Mouse (Mus musculus): Measurements from ENCODE around the gene Fbxo7.

Gene Fbxo7

GRCm38 (mm10) chr10:86043651-86044050, 21.9 kb downstream of the Fbxo7 start:
- DNase-seq (ENCODE audit: low spot score in 2 of 2) = no peak

DNA sequence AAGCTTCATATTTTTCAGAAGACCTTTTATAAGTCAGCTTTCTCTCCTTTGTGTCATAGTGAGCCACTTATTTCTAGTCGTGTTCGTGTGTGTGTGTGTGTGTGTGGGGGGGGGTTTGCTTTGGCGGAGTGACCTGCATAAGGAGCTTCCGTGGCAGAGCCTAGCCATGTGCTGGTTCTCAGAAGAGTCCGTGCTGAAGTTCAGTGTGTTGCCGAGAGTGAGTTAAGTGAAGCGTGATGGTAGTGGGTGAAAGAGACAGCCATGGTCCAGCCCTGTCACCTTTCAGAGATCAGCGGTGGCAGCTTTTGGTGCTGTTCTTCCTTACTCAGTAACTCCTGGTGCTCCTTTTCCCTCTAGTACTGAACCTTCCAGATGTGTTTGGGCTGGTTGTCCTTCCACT, 22.3 kb downstream of the Fbxo7 start:
- no peak for DNase-seq (ENCODE audit: low spot score in 2 of 2)

DNA sequence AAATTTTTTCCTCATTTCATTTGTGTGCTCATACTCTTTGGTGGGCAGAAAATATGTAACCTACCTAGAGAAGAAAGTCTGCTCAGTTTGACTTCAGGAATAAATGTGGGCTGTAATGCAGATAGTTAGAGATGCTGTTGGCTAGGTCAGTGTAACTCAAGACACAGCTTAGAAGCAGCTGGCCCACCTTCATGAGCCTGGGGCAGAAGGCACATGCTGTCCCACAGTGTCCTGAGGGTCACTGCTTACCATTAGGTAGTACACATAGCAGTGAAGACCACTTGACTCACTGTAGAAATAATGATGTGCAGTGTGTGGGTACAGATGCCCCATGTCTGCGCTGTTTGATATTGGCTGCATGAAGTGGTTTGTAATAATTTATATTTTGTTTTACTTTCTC, 24.6 kb downstream of the Fbxo7 start:
- DNase-seq (ENCODE audit: low spot score in 2 of 2) = no peak

DNA sequence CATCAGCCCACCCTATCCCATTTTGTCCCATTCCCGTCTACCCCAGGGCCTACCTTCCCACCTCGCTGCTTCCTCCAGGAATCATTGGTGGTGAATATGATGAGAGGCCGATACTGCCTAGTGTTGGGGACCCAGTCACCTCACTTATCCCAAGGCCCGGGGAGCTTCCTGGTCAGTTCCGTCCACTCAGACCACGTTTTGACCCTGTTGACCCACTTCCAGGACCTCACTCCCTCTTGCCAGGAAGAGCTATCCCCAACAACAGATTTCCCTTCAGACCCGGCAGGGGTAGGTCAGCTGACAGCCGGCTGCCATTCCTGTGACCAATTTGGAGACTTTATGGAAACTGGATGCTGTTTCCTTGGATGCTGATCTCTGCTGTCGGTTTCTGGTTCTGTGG, 26.0 kb downstream of the Fbxo7 start:
- no peak for DNase-seq (ENCODE audit: low spot score in 2 of 2)

DNA sequence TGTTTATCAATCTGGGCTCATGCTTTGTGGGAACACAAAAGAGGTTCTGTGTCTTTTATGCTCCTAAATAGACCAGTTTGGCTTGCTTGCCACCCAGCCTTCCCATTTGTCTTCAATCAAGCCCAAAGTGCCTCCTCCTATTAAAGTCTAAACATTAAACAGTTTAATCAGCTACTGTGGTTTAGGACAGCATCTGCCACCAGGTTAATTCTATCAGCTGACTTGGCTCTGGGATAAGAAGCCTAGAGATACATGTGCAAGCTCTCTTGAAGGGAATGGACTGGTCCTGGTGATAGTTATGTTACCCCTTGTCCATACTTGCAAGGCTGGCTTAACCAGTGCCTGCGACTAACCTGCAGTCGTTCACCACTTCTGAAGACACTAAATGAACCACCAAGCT, 28.8 kb downstream of the Fbxo7 start:
- no peak for DNase-seq (ENCODE audit: low spot score in 2 of 2)

DNA sequence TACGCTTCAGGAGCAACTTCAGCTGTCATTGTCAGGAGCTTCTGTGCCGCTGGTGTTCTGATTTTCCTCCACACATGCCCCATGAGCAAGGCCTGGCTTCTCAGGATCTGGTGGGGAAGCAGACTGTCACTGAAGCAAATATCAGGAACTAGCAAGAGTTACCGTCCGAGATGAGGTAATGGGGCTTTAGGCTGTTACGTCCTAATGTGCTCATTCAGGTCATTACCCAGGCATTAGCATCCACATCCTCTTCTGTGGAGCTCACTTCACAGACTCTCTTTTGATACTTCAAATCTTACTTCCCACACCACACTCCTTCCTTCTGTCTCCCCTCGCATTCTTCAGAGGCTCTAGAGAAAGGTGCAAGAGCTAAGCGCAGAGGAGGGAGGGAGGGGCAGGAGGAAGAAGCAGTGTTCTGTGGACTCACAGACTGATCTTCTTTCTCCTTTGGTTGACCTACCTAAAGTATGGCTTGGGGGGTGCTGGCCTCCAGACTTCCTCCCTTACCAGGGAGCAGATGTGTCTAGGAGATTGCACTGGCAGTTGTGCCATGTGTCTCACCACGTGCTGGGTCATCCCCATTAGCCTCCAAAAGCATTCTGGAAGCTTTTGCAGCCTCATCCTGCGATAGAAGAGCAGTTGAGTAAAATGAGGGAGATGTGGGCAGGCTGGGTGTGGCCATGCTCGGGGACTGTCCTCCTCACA, 31.2 kb downstream of the Fbxo7 start:
- DNase-seq (ENCODE audit: low spot score in 2 of 2) = no peak

DNA sequence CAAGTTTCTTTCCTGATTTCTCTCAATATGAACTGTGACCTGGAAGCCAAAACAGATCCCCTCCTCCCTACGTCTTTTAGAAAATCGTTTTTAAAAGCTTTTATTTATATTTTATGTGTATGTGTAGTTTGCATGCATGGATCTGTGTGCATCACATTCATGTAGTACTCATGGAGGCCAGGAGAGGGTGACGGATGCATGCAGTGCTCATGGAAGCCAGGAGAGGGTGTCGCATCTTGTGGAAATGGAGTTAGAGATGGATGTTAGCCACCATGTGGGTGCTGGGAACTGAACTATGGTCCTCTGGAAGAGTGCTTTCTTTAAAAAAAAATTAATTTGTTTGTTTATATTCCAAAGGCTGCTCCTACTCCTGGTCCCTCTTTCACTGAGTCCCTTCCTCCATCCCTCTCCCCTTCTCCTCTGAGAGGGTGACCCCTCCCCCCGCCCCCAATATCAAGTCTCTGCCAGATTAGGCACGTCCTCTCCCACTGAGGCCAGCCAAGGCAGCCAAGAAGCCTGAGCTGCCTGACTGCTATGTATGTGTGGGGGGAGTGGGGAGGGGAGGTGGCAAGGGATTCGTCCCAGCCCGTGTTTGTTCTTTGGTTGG, 34.6 kb downstream of the Fbxo7 start:
- no peak for DNase-seq (ENCODE audit: low spot score in 2 of 2)

DNA sequence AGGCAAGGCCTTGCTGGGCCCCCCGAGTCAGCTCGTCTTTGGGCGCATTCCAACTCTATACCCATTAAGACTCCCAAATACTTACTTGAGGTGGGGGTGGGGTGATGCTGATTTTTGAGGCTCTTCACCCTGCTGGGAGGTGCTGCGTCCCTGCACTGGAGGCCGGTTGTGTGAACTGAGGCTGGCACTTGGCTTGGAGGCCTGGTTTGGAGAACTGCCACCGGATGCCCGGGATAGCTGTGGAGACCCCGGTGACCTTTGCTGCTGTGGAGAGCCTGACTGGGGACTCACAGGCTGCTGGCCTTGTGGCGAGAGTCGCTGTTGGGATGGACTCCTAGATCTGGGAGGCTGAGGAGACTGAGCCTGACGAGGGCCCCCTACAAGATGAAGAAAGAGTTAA, 35.5 kb downstream of the Fbxo7 start:
- no peak for DNase-seq (ENCODE audit: low spot score in 2 of 2)

DNA sequence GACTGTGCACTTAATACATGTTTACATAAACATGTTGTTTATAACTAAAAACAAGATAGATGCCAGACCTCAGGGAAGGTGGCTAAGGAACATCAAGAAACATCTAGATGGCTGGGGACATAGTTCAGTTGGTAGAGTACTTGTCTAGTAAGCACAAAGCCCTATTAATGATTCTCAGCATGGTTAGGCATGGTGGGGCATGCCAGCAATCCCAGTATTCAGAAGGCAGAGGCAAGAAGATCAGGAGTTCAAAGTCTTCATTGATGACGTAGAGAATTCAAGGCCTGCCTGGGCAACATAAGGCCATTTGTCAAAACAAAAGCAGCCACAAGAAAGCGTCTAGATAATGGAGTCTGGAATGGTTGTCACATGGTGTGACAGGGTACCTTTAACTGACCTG, 35.9 kb downstream of the Fbxo7 start:
- DNase-seq (ENCODE audit: low spot score in 2 of 2) = no peak

- no peak for DNase-seq (ENCODE audit: low spot score in 2 of 2)
Measured at GRCm38 (mm10) chr10:86060267-86060666, 38.5 kb downstream of the Fbxo7 start.

- DNase-seq (ENCODE audit: low spot score in 2 of 2) = no peak
Measured at GRCm38 (mm10) chr10:86062261-86063017, 40.7 kb downstream of the Fbxo7 start.

- no peak for DNase-seq (ENCODE audit: low spot score in 2 of 2)
Measured at GRCm38 (mm10) chr10:86063018-86063384, 41.2 kb downstream of the Fbxo7 start.

- DNase-seq (ENCODE audit: low spot score in 2 of 2) = peak; percentile 57 to 80
Measured at GRCm38 (mm10) chr10:86064937-86065336, 43.2 kb downstream of the Fbxo7 start.

- no peak for DNase-seq (ENCODE audit: low spot score in 2 of 2)
Measured at GRCm38 (mm10) chr10:86065661-86066060, 43.9 kb downstream of the Fbxo7 start.

GRCm38 (mm10) chr10:86066651-86067050, 44.9 kb downstream of the Fbxo7 start:
- no peak for DNase-seq (ENCODE audit: low spot score in 2 of 2)

- no peak for DNase-seq (ENCODE audit: low spot score in 2 of 2)
Measured at GRCm38 (mm10) chr10:86067911-86068310, 46.1 kb downstream of the Fbxo7 start.

GRCm38 (mm10) chr10:86069341-86069740, 47.6 kb downstream of the Fbxo7 start:
- DNase-seq (ENCODE audit: low spot score in 2 of 2) = no peak

GRCm38 (mm10) chr10:86070751-86071150, 49.0 kb downstream of the Fbxo7 start:
- no peak for DNase-seq (ENCODE audit: low spot score in 2 of 2)

DNA sequence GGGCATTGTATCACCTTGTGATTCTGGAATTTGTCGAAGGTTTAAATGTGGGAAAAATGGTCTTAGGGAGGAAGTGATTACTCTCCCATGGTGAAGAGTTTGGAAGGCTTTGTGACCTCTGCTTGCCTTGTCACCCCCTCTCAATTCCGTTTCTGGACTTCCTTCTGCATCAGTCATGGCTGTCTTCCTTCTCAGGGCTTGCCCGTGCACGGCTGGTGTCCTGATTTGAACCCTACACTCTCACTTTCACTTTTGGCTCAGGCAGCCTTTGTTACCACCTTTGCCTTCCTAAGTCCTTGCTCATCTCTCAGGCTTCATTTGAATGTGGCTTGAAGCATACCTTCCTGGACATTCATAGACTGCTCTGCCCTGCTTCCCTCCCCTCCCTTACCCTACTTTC, 52.4 kb downstream of the Fbxo7 start:
- no peak for DNase-seq (ENCODE audit: low spot score in 2 of 2)

DNA sequence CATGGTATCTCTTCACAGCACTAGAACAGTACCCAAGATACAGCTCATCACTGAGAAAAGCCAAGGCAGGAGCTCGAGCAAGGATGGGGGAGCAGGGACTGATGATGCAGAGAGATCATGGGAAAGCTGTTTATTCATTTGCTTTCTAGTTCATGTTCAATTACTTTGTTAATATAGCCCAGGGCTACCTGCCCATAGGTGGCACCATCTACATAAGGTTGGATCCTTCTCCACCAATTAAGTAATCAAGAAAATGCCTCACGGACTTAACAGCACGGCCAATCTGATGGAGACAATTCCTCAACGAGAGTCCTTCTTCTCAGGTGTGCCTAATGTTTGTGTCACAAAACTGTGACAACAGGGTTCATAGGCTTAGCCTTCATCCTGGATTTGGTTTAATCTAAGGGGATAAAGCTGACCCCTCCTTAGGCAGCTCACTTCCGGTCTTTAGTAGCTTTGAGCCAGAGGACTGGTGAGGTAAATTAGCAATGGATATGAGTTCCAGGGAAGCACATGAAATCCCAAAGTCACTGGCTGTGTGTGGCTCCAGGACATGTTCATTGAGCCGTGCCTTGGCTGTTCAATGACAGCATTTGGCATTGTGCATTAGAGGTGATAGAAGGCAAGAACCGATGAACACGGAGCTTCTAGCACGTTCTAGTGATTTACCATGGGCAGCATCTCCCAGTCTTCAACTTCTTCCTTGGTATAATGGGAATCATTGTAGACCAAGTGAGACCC, 53.4 kb downstream of the Fbxo7 start:
- DNase-seq (ENCODE audit: low spot score in 2 of 2) = no peak

DNA sequence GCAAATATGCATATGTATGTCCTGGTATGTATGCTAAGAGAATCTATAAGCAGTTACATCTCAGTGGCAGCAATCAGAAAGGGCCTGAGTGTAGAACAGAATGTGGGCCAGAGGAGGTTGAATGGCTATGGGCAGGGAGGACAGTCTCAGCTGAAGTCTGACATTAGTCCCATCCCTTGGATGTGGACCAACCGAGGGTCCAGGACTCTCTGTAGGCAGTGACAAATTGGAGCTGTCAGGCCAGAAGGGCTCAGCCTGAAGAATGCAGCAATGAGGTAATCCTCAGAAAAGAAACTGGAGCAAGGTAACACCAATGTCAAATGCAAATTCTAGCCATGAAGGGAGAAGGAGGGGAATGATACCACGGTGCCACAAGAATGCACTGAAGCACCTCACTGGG, 55.5 kb downstream of the Fbxo7 start:
- no peak for DNase-seq (ENCODE audit: low spot score in 2 of 2)

DNA sequence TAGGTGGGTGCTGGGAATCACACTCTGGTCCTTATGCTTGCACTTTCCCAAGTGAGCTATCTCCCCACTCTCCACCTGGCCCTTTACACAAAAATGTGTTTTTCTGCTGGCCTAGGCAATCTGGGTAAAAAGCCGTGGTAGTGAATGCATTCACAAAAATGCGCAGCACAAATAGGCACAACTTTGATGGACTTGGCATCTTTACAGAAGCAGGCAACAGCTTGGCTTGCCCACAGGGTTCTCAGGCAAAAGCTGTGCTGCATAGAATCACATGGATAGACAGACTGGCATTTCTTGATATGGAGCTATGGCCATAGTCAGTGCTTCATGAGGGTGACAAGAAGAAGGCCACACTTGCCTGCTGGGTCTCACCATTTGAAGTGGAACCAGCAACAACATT, 57.0 kb downstream of the Fbxo7 start:
- no peak for DNase-seq (ENCODE audit: low spot score in 2 of 2)
